Mouse (Mus musculus): ENCODE data around the gene Smpx. TPM values are rescaled to one million over a fixed set of nuclear protein-coding genes. Genes with fewer than 3 reads are reported as not detected.

Gene Smpx
- total RNA-seq (2021) = 10 to 100 TPM; 23.4 to 34.4 TPM
- long read RNA-seq, experiment 1, transcript Smpx-203 (5 exons, 898 nt) = minor isoform, 7 of 25 reads
- long read RNA-seq, experiment 1, transcript Smpx-201 (6 exons, 1,152 nt) = major isoform, 10 of 25 reads
- long read RNA-seq, experiment 1, partial matches to known transcripts = 3 of 25 reads
- long read RNA-seq, experiment 1, other reads (novel, unspliced or antisense) = 3 of 25 reads
- long read RNA-seq, experiment 2, partial matches to known transcripts = 1 of 7 reads
- long read RNA-seq, experiment 2, other reads (novel, unspliced or antisense) = 1 of 7 reads

DNA sequence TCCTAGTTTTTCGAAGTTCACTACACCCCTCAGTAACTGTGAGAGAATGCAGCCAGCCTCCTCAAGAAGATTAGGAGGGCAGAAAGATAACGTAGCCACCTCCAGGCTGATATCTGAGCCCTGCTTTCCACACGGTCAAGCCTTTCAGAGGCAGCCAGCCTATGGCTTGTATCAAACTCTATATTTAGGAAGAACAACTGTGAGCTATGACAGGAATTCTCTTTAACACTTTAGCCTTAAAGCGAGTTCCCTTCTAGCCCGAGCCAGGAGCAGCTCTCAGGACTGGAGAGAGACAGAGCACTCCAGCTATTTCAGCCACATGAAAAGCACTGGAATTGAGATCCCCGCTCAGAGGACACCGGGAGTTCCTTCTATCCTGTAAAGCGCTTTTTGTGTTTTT is at the start of gene Smpx:
TSS of gene Smpx (plus strand) at position 49 of the 400 bp plus-strand sequence.
- no peak for DNase-seq

DNA sequence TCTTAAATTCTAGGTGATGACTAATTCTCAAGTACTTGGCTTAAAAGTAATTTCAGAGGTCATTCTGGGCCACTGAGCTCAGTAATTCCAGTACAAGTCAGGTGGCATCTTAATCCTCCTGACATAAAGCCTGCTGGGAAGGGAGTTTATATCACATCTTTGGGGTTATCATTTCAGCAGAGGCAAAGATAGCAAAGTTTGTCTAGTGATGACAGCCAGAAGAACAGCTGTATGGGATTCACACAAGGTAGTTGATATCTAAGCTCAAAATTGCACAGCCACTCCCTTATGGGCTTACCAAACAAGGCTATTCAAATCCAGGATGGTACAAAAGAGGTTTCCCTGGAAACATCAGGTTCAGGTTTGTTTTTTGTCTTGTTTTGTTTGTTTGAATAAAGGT is 43.7 kb upstream of the Smpx start:
- no peak for DNase-seq

GRCm38 (mm10) chrX:157657356-157657755 is 41.4 kb upstream of the Smpx start:
- no peak for DNase-seq

DNA sequence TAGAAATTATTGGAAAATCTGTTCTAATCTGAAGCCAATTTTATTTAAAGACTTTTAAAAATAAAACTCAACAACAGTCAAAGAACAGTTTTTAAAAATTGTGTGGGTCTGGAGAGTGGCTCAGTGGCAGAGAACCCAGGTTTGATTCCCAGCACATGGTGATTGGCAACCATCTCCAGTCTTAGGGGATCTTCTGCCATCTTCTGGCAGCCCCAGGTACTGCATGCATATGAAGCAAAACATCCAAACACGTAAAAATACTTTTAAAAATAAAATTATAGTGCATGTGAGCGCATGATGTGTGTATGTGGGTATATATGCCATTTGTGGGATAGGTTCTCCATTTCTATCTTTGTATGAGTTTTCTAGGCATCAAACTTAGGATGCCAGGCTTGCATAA is 26.9 kb upstream of the Smpx start:
- DNase-seq = no peak

DNA sequence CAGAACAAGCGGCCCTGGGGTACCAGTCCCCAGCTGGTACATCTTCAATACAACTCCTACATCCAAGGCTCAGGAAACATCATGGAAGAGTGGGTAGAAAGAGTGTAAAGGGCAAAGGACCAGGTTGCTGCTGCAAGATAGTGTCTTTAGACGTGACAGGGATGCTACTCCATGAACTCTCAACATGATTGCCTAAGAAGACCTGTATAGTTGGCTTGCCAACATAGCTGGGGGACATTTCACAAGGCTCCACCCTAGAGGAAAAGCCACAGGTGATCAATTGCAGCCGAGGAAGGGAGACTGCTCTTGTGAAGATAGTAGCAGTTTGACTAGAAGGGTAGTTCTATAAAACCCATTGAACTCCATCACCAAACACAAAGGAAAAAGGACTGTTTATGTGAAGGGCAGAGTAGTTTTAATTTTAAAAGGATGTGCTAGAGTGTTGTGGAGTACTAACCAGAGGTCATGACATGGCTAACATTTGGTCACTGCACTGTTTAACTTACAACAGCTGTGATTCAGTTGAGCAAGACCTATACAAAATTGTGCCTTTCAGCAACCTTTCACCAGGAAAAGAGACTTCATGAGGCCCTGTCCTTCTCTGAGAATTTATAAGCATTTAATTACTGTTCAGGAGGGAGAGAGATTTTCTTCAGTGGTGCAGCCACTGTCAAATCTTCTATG is 23.9 kb upstream of the Smpx start:
- DNase-seq = no peak

- peak; percentile 12 to 16 for DNase-seq
Measured at GRCm38 (mm10) chrX:157691186-157691585, 7.5 kb upstream of the Smpx start.

- DNase-seq = no peak
Measured at GRCm38 (mm10) chrX:157697591-157698135, 1.0 kb upstream of the Smpx start.

DNA sequence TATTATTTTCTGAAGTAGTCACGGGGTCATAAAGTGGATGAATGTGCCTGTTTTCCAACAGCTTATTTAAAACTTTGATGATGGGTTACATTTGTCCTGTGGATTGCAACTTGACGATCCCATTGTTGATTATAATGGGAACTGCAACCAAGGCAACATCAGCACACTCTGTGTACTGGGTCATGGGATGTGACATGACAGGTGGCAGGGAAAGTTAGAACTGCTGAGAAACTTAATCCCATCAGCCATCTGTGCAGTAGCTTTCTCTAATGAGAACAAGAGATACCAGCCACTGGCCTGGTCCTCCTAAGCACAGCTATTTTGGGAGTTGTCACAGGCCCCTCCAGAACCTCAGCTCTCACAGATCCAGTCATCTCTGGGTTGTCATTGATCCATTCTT is 8.5 kb downstream of the Smpx start:
- DNase-seq = no peak

- no peak for DNase-seq
Measured at GRCm38 (mm10) chrX:157708616-157709280, 10.0 kb downstream of the Smpx start.

- DNase-seq = no peak
Measured at GRCm38 (mm10) chrX:157719907-157720306, 21.2 kb downstream of the Smpx start.

GRCm38 (mm10) chrX:157730622-157731341 is 32.1 kb downstream of the Smpx start:
- DNase-seq = no peak

DNA sequence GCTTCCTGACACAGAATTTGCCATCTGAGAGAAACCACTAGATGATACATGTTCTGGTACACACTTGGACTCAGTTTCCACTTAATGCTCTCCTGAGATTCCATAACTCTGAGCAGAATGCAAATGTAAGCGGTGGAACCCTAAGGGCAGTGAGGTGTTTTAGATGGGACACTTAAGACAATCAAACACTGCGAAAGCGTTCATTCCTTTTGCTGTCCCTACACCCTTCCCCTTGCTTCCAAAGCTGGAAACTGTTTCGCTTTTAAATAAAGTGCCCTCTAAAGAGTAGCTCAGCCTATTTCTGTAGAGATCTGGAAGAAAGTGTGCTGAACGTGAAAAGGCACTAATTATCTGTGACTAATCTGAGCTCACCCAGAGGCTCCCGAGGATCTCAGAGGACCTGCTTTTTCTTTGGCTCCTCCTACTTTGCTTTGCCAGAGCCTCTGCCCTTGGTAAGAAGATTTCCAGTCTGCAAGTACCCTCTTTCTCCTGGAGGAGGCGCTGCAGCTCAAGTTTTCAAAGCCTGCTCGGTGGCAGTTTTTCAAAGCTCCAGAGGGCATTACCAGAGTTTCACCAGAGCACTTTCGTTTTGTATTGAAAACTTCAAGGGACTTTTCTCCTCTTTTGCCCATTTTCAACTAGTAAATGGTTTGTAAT is 33.1 kb downstream of the Smpx start:
- peak; percentile 64 to 72 for DNase-seq

DNA sequence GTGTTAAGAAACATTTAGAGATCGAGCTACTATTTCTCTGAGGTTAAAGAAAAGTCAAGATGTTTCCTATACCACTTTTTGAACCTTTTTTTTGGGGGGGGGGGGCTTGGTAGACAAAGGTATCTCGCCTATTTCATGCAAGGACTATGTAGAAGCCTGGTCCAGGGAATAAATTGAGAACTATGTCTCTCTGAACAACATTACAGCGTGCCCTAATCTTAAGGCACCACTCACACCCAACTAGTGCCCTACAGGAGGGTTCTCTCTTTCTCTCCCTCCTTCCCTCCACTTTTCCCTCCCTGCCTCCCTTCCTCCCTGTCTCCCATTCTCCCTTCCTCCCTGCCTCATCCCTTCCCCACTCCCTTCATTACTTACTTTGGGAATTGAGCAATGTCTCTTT is 33.6 kb downstream of the Smpx start:
- DNase-seq = no peak

GRCm38 (mm10) chrX:157733836-157734235 is 35.1 kb downstream of the Smpx start:
- DNase-seq = no peak

DNA sequence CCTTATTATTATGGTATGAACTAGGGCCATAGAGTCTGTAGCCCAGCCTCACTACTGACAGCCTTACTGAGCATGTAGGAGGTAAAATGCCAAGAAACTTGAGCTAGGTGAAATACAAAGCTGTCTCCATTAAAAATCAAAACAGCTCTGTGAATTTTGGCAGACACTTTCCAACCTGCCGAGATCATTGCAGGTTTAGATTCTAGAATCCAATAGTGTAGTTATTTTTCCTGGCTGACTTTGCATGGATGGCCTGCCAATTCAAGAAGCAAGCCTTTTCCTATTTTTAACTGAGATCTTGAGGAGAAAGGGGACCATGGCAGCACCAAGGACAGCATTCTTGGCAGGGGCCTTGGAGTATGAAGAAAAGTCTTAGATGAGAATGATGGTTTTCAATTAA is 35.6 kb downstream of the Smpx start:
- DNase-seq = no peak

- no peak for DNase-seq
Measured at GRCm38 (mm10) chrX:157747815-157748544, 49.3 kb downstream of the Smpx start.

GRCm38 (mm10) chrX:157754559-157754958 is 55.8 kb downstream of the Smpx start:
- DNase-seq = no peak

GRCm38 (mm10) chrX:157762542-157762941 is 63.8 kb downstream of the Smpx start:
- no peak for DNase-seq

- no peak for DNase-seq
Measured at GRCm38 (mm10) chrX:157801669-157802068, 103.0 kb downstream of the Smpx start.
